Mouse (Mus musculus): ENCODE data around the gene Grin2d.

DNA sequence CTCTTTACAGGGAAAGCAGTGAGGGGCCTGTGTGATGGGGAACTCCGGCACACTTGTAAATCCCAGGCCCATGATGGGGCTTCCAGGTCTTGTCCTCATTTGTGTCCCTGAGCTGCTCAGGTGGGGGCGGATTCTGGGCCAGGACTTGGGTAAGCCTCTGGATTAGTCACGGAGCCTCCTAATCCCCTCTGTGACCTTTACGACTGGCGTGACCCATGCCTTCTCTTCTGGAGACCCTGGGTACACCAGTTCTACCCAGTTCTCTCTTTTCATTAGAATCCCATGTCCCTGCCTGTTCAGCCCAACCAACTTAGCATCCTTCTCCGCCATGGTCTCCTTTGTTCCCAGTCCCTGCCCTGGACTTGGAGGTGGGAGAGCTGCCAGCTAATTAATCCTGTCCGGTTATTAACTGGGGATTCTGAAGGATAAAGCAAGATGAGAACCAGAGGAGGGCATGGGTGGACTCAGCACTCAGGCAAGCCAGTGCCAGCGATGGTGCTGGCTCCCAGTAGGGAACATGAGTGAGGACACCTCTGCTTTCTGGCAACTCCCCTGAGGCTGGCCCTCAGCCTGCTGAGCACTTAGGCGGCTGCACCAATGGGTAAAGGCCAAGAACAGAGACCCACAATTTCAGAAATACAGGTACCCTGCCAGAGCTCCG lies 62.7 kb downstream of the Grin2d start:
- TF ChIP-seq CTCF (conservative IDR thresholded peaks at IDR 0.05 in 1 of 2, IDR thresholded peaks at IDR 0.05 in 1 of 2; ENCODE audit: low read depth in 2 of 2, low read length in 2 of 2) (no peak), RCOR1 (conservative IDR thresholded peaks at IDR 0.05; ENCODE audit: low read depth, low read length) (no peak), MAX (IDR thresholded peaks at IDR 0.05; ENCODE audit: low read length) (no peak), ZNF384 (IDR thresholded peaks at IDR 0.05; ENCODE audit: low read depth, low read length) (no peak)

All from CH12.LX (cell line).